Mouse (Mus musculus): ENCODE measurements at regions not wholly inside any gene's neighbourhood (a gene's known extent, or its start where the extent isn't known, plus 50 kb on each side); places are given as distances from the start of the nearest gene placed in this dataset.

DNA sequence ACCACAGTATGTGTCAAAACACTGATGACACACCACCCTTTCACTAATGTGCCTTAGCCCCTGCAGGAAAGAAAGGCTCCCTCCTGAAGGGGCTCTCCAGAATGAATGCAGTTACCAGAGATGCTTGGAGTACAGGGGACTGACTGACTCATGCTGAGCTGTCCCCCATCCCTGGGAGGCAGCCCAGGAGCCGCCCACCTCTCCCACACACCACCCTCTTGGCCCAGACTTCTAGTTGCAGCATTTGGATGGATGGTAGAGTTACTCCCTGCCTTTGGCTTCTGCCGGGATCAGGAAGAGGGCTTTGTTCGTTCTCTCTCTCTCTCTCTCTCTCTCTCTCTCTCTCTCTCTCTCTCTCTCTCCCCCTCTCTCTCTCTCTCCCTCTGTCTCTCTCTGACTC is 53.4 kb upstream of the Jun start:
- POLR2A ChIA-PET: interaction anchor here in 2 of 4 experiments (0.8 to 1.6 kb wide), 4 partner anchors 10 to 57 kb away, joined by 3 to 5 read pairs (median 3); partner anchors contain the start of gene Jun (in 1 of the 2)
- CTCF ChIA-PET: interaction anchor here in 1 of 4 experiments (0.8 kb wide), 1 partner anchor 12 kb away, joined by 3 read pairs; no protein-coding TSS in a partner anchor

DNA sequence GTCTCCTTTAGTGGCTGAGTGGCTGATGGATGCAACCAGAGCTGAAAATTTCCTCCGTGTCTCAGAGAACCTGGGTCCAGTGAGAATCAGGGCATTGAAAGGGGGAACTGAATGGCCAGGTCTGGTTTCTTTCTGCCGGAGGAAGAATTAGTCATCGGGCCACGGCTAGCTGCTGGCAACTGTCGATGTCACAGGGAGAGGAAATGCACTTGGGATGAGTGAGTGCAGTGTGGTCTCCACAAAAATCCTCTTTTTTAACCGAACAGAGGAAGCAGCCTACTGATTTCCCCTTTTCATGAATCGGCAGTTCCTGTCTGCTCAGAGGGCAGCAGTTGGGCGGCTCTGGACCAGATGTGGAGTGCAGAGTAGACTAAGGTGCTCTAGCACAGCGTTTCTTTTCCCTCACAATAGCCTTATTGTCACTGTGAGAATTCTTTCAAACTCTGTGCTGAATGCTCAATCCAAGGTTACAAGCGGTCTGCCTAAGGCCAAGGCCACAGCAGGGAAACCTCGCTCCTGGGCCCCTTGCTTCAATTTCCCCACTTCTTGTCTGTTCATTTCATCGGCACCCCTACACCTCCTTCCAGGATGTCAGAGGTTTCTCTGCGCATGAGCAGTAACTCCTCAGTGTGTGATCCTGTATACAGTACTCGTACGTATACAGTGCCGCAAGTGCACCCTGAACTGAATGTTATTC is 54.1 kb upstream of the Jun start:
- CTCF ChIA-PET: interaction anchor here in 1 of 4 experiments (0.8 kb wide), 1 partner anchor 11 kb away, joined by 3 read pairs; no protein-coding TSS in a partner anchor
- POLR2A ChIA-PET: interaction anchor here in 2 of 4 experiments (0.8 to 1.6 kb wide), 4 partner anchors 10 to 56 kb away, joined by 3 to 5 read pairs (median 3); partner anchors contain the start of gene Jun (in 1 of the 2)

DNA sequence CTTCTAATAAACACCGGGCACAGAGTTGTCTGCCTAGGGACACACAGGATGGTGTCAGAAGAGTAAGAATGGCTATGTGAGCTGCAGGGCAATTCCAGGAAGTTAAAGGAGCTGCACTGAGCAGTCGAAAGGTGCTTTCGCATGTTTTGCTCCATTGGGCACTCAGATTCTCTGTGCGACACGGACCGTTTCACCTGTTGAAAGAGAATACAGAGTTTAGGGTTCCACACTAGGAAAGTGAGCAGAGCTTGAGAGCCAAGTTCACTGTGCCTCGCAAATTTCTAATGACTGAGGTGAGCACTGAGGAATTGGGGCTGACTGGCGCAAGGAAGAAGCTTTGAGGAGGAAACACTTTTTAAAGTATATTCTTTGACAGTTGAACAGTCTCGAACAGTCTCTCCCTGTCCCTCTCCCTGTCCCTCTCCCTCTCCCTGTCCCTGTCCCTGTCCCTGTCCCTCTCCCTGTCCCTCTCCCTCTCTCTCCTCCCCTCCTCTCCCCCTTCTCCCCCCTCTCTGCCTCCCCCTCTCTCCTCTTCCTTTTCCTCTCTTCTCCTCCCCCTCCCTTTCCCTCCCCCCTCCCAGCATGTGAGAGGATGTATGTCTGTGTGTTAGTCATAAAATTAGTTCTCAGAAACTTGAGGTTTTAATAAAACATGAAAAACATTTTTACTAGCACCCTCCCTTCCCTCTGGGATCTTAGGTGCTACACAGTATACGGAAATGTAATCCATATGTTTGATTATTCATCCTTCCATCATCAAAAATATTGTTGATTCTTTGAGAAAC is 55.1 kb upstream of the Jun start:
- POLR2A ChIA-PET: interaction anchor here in 2 of 4 experiments (0.7 to 2.5 kb wide), 3 partner anchors 54 to 56 kb away, joined by 3 to 11 read pairs (median 5); partner anchors contain the start of gene Jun (in 2 of the 2)
- CTCF ChIA-PET: no interaction called here

DNA sequence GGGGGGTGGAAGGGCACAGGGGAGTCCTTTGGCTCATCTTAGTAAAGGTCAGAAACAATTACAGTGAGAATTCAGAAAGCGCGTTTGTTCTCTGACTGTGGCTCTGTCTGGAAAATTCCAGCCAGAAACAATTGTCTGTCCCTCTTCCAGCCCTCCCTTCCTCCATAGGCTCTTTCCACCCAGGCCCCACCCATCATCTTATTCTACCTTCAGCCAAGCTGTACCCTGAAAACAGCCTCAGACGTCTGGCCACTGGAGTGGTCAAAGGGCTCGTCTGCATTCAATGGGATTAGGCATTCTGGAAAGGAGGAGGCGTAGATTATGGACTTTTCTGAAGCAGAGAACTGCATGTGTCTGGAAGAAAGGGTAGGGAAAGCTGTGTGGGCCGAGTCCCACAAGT is 56.8 kb upstream of the Jun start:
- POLR2A ChIA-PET: interaction anchor here in 3 of 4 experiments (0.9 to 2.5 kb wide), 7 partner anchors 13 to 57 kb away, joined by 3 to 13 read pairs (median 4); partner anchors contain the start of gene Jun (in 3 of the 3)

DNA sequence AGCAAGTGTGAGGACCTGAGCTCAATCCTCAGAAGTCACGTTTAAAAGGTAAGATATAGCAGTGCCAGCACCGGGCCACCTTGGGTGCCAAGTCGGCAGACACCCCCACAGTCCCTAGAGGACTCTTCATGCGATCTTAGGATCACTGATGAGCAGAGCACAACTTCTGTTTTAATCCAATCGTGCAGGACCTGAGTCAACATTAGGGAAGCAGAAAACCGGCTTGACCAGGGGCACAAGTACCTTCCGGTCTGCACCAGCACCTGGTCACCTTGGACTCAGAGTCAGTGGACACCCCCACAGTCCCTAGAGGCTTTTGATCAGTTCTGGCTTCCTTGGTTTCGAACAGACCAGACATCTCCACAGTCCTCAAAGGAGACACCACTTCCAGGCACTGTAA is 58.8 kb upstream of the Jun start:
- POLR2A ChIA-PET: interaction anchor here in 1 of 4 experiments (1.6 kb wide), 1 partner anchor 59 kb away, joined by 6 read pairs; the partner anchor contains the start of gene Jun

More for the DNA sequence above, 56.8 kb upstream of the Jun start:
- CTCF ChIA-PET: no interaction called here

DNA sequence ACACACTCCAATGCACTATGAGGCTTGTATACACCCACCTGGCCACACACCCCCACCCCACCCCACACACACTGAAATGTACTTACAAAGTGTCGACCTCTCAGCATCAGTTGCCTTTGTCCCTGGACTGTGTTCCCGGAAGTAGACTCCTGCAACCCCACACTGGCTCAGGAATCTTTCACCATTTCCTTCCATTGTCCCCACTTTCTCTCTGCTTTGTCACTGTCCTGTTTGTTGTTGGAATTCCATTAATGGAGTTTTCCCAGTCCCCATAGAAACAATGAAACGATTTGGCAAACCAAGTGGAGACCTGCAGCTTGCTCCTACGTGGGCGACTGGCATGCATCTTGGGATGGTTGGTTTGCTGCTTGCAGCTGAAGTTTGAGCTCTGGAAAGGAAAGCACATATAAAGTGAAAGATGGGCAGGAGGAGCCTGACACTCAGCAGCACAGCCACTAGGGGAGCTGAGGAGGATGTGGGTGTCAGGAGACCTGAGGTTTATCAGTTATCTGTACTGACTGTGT is 65.2 kb upstream of the Jun start:
- POLR2A ChIA-PET: interaction anchor here in 3 of 4 experiments (0.7 to 2.0 kb wide), 11 partner anchors 9 to 95 kb away, joined by 3 to 10 read pairs (median 4); partner anchors contain the start of gene Jun (in 3 of the 3)
- CTCF ChIA-PET: interaction anchor here in 2 of 4 experiments (0.6 to 1.2 kb wide), 6 partner anchors 12 to 65 kb away, joined by 3 read pairs; partner anchors contain the start of gene Jun (in 1 of the 2)

More for the DNA sequence above, 58.8 kb upstream of the Jun start:
- CTCF ChIA-PET: no interaction called here

DNA sequence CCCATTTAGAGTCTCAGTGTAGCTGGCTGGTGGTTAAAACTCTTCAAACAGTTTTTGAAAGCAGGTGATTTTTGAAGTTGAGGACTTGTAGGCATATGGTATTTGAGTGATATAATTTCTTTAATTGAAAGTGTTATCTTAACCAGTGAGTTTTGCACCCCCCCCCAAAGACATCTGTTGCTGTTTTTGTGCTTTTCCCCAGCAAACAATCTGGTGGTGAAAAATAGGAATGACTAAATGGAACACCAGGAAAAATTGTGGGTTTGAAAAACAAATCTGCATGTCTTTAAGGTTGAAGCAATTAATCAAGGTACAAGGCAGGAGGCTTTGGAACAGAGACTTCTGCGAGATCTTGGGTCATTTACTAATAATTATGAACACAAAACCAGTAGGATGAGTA is 68.9 kb upstream of the Jun start:
- ChIA-PET CTCF (no interaction called here), POLR2A (interaction anchor here in 1 of 4 experiments (1.2 kb wide), 1 partner anchor 41 kb away, joined by 5 read pairs; no protein-coding TSS in a partner anchor)

DNA sequence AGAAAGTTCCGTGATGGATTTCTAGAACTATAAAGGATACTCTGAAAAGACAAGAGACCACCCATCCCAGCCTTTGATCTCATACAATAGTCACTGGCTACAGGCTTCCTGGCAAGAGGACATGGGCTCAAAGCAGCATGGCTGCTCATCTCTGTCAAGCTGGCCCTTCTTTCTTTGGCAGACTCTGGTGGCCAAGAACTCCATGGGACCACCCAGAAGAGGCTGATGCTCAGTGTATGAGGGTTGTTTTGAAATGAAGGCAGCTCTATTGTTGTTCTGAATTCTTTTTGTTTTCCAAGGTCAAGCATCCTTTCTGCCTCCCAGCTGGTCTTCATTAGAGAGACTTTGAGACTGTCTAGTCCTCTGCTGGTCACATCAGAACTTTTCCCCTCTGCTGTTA is 73.3 kb upstream of the Jun start:
- CTCF ChIA-PET: no interaction called here
- POLR2A ChIA-PET: interaction anchor here in 3 of 4 experiments (0.6 to 1.2 kb wide), 5 partner anchors 33 to 74 kb away, joined by 3 to 4 read pairs (median 3); partner anchors contain the start of gene Jun (in 3 of the 3)

DNA sequence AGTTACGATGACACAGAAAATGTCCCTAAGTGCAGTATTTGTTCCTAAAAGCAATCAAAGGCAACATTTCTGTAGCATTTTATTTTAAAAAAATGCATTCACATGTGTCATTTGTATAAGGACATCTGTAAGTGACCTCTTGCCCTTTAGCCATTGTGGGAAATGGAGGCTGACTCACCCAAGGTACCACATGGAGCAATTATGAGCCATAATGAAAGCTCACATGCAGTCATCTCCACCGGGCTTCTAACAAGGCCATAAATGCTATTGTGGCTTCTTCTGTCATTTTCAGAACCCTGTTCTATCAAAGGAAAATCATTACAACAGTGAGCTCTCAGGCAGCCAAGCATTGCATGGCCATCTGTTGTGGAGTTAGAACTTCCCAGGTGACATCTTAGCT is 75.9 kb upstream of the Jun start:
- ChIA-PET CTCF (interaction anchor here in 2 of 4 experiments (0.6 to 1.2 kb wide), 2 partner anchors 271 to 596 kb away, joined by 3 read pairs; no protein-coding TSS in a partner anchor), POLR2A (interaction anchor here in 1 of 4 experiments (1.0 kb wide), 1 partner anchor 26 kb away, joined by 3 read pairs; no protein-coding TSS in a partner anchor)

DNA sequence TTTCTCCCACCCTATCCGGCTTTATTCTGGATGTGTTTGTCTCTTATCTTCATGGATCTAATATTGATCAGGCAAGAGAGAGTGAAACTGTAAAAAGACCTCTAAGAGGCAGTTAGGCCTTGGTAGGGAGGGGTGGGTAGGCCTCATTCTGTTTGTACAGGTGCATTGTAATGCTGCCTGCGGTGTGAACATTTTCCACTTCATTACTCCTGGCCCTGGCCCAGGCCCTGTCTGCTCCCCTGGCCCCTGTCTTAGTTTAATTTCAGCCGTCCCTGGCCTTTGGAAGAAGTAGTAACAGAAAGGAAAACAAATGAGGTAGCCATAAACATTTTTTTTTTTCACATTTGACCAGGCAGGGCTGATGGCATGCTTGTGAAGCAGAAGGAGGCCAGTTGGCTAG is 81.8 kb upstream of the Jun start:
- CTCF ChIA-PET: no interaction called here
- POLR2A ChIA-PET: no interaction called here

DNA sequence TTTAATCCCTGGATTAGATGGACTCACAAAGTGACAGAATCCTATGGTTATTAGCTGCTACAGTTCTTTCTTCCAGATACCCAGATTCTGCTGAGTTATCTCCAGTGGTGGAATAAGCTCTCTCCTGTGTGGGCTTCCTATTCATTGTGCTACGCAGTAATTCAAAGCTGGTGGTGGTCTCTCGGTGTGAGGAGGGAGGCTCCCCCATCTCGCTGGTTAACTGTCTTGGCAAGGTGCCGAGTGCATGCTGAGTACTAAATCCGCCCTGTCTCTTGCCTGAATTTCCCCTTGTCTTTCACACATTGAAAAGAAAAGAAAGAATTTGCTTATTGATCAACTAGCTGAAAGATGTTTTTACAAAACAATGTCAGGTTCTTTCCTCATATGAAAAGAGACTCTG is 82.6 kb upstream of the Jun start:
- POLR2A ChIA-PET: interaction anchor here in 1 of 4 experiments (1.0 kb wide), 1 partner anchor 83 kb away, joined by 3 read pairs; the partner anchor contains the start of gene Jun

DNA sequence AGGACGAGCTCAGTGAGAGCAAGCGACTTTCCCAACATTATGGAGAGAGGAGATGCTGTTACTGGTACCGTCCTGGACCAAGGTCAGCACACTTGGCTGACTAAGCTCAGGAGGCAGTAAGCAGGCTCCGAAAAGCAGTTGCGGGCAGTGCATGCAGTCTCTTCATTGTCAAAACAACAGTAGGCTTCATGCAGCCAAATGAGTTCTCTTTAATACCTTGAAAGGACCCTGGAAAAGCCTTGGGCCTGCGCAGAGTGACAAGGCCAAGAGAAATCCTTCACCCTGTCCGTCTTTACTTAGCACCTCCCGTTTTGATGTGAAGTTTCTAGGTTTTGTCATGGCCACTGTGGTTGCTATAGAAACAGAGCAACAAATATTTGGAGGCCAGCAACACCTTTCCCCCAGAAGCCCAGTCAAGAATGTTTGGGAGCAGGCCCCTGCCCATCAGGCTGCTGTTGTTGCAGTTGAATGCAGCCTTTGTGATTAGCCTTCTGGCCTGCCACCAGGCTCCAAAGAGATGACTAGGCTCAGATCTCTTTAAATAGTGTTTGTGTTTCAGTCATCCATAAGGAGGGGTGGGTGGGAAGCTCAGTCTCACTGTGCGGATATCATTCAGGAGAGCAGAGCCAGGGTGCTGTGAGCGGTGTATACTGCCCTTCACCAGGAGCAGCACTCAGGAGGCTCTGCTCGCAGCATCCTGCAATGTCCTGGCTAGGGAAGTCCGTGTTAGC is 85.6 kb upstream of the Jun start:
- CTCF ChIA-PET: no interaction called here
- POLR2A ChIA-PET: interaction anchor here in 1 of 4 experiments (2.0 kb wide), 1 partner anchor 86 kb away, joined by 6 read pairs; the partner anchor contains the start of gene Jun

More for the DNA sequence above, 82.6 kb upstream of the Jun start:
- CTCF ChIA-PET: interaction anchor here in 1 of 4 experiments (0.8 kb wide), 1 partner anchor 46 kb away, joined by 5 read pairs; no protein-coding TSS in a partner anchor

DNA sequence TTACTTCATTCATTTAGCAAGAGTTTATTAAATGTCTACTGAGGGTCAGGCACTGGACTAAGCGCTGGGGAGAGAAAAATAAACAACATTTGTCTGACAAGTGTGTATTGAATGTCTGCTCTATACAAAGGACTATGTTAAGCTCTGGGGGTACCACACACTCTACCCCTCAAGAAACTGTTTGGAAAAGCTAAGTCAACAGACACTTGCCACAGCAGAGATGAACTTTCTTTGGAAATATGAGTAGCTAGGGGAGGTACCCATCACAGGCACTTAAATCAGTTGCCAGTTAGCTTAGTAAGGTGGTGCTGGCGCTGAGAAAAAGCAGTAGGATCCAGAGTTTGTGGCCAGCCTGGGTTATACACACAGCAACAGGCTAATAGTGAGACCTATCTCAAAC is 86.7 kb upstream of the Jun start:
- ChIA-PET POLR2A (interaction anchor here in 2 of 4 experiments (1.4 to 2.0 kb wide), 2 partner anchors 18 to 87 kb away, joined by 3 to 6 read pairs; partner anchors contain the start of gene Jun (in 1 of the 2)), CTCF (interaction anchor here in 1 of 4 experiments (1.3 kb wide), 1 partner anchor 21 kb away, joined by 3 read pairs; no protein-coding TSS in a partner anchor)

DNA sequence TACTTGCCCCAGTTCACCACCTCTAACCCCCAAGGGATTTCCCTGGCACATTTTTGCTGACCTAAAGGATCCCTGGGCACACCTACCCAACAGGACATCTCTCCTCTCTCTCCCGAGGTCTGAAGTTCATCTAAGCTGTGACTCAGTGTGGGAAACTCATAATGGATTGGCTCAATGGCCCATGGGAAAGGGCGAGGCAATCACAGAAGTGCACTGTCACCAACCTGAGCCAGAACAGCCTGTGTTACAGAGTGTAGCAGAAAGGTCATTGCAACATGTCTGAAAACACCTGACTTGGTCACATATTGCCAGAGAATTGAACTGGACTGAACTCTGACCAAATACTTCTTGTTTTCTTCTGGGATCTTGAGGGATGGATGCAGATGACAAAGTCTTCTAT is 89.2 kb upstream of the Jun start:
- ChIA-PET CTCF (no interaction called here), POLR2A (interaction anchor here in 2 of 4 experiments (0.6 to 4.7 kb wide), 3 partner anchors 20 to 90 kb away, joined by 5 to 24 read pairs (median 7); partner anchors contain the start of gene Jun (in 1 of the 2))

DNA sequence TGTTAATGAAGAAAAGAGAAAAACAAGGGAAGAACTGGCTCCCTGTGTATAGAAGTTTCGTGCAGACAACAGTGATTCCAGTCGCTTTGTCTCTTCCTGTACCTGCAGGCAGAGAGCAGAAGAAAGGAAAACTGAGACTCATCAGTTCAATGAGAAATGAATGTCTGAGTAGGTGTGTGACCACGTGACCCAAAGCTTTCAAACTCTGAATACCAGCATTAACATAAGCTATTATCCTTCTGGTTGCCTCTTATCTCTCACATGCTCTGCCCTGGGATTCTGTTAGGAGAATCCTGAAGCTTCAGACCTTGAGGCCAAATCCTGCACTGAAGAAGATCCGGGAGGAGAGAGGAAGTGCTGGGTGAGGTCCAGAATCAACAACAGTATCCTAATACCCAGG is 91.1 kb upstream of the Jun start:
- POLR2A ChIA-PET: interaction anchor here (0.7 to 4.7 kb wide), 17 partner anchors 10 to 93 kb away, joined by 3 to 32 read pairs (median 5); partner anchors contain the start of gene Jun (in 3 of the 4)
- CTCF ChIA-PET: interaction anchor here in 1 of 4 experiments (0.6 kb wide), 1 partner anchor 36 kb away, joined by 4 read pairs; no protein-coding TSS in a partner anchor

DNA sequence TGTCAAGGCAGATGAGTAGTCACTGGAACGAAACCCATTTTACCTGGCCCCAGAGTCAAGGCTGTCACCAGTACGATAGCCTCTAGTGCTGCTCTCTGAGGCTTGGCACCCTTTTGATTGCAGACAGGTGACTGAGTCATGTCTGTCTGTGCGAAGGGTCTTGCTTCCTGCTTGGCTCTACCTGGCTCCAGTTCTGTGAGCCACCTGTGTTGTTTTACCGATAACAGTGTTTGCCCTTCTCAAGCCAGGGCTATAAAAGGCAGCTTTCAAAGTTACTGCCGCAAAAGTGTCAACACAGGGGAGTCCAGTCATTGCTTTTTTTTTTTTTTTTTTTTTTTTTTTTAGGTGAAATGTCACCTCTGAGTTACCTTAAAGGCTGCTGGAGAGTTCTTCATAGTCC is 91.6 kb upstream of the Jun start:
- ChIA-PET POLR2A (interaction anchor here in 3 of 4 experiments (0.8 to 4.7 kb wide), 14 partner anchors 10 to 94 kb away, joined by 3 to 32 read pairs (median 8); partner anchors contain the start of gene Jun (in 3 of the 3)), CTCF (interaction anchor here in 1 of 4 experiments (0.6 kb wide), 1 partner anchor 36 kb away, joined by 4 read pairs; no protein-coding TSS in a partner anchor)

DNA sequence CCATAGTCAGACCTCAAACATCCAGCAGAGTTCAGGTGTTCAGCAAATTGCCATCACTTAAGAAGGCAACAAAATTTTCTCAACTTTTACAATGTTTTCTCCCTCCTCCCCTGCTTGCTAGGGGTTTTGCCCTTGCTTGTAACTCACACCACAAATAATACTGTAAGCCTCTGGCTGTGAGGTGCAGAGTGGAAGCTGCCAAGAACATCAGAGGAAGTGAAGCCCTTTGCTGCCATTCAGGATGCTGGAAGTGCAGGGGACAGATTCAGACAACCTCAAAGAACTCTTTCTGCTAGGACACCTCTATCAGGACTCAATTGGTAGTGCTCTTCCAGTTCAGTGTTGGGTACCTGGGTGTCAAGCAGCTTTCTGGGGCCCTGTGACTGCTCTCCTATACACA is 92.4 kb upstream of the Jun start:
- POLR2A ChIA-PET: interaction anchor here in 2 of 4 experiments (1.3 to 4.7 kb wide), 8 partner anchors 9 to 93 kb away, joined by 3 to 32 read pairs (median 20); partner anchors contain the start of gene Jun (in 2 of the 2)
- CTCF ChIA-PET: no interaction called here

All from embryonic stem cell, embryonic (primary cell).